Mouse (Mus musculus) embryo, embryonic 11.5 days (tissue): Measurements from ENCODE around the gene Pole2.

Experiments used
- DNase-seq: peaks from one replicate; pipeline ENCODE4 v3.0.0-alpha.2; 2012; ENCODE audit warnings: low read depth, low spot score

The Pole2 gene

DNA sequence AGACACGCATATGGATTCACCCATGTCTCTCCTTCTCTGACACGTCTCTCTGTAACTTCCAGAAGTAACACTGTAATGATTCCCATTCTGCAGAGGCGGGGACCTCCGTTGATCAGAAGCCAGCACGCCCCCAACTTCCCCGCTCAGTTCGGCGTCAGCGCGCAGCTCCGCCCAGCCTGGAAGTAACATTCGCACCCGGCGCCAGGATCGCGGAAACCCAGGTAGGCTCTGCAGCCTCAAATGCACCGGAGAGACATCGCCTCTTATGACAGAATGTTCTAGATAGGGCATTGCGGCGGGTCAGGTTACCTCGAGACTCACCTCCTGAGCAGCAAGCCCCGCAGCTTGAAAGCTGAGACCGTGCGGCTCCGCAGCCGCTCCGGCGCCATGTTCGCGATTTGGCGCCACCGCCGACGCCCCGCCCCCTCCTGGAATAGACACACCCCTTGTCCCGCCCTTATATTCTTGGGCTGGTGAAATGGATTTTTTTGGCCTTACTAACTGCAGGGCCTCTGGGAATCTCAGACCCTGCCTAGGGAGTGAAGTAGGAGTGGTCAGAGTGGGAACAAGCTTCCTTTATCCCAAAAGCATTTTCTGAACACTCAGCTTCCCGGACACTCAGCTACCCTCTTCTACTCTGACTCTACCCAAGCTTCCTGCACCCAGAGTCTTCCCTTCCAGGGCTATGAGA lies at the start of gene Pole2:
Gene Pole2 (minus strand): TSS at position 420 of the 691 bp plus-strand sequence.
- DNase-seq, result peak; percentile 81

DNA sequence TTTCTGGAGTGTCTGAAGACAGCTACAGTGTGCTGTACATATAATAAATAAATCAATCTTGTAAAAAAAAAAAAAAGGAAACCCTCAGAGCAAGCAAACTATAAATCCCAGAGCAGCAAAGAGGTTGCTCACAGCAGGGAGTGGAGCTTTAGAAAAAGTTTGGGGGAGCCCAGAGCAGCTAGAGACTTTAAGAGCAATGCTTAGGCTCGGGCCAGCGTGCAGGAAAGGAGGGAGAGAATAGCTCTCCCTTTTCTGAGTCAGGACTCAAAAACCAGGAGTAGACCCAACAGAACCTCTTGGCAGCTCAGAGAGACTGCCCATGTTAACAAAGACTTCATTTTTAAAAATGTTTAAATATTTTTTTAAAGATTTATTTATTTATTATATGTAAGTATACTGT lies 41.0 kb upstream of the Pole2 start:
- no peak for DNase-seq

DNA sequence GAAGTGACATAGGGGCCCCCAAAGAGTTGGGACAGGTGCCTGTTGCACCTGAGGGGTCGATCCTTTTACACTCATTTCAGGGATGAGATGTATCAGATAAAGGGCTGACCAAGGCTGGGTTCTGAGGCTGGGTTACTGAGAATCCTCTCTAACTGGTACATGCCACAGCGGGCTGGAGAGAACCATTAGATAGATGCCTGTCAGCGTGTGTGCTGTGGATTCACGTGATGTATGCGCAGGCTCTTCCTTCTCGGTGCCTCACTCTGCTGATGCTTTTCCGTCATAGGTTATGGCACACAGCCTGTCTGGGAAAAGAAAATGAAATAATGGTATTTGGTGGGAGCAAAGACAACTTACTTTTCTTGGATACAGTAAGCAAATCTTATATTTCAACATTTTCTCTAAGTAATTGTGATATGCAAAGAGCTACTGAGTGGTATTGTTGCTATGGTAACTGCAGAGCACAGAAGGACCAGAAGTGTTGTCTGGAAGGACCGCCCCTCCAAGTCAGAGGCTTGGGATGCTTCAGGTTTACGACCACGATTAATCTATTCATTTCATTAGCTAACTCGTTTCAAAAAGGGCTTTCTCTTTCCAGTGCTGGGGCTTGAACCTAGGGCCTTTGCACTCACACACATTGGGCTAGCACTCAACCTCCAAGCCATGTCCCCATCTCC lies 40.1 kb upstream of the Pole2 start:
- no peak for DNase-seq

DNA sequence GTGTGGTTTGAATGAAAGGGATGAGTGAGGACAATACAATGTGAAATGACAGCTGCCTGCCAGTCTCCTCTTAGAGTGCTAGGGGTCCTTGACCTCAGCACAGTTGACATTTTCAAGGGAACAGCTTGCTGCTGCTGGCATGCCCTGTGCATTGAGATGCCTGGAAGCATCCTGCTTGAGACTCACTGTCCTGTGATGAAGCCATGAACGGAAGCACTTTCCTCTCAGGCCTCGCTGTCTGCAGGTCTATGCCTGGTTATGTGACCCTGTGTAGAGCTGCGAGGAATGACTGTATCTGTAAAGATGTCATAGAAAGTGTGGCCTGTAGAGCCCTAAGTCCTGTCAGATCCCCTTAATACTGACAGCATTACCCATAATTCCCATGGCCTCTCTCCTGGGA lies 37.0 kb upstream of the Pole2 start:
- DNase-seq, result no peak

DNA sequence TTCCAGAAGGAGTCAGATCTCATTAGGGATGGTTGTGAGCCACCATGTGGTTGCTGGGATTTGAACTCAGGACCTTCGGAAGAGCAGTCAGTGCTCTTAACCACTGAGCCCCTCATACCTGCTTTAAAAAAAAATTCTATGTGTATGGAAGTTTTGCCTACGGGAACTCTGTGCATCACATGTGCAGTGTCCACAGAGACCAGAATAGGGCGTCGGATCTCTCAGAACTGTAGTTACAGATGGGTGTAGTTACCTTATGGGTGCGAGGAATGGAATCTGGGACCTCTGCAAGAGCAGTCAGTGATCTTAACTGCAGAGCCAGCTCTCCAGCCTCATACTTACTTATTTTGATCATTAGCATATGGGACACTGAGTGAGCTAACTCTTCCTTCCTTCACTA lies 34.3 kb upstream of the Pole2 start:
- DNase-seq, result no peak

DNA sequence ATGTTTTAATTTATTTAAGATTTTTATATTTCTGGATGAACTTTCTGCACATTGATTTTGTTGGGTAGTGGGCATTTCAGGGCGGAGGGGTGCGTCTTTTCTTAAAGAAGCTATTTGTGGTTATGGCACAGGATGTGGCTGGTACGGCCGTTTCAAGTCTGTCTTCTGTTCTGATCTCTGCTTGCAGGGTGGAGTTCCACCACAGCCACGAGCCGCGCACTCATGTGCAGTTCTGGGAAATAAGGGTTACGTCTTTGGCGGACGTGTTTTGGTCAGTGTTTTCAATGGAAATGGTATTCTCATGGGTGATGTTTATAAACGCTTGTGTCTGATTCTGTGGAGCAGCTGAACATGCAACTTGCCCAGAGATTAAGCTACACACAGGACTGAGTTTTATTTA lies 29.8 kb upstream of the Pole2 start:
- no peak for DNase-seq

DNA sequence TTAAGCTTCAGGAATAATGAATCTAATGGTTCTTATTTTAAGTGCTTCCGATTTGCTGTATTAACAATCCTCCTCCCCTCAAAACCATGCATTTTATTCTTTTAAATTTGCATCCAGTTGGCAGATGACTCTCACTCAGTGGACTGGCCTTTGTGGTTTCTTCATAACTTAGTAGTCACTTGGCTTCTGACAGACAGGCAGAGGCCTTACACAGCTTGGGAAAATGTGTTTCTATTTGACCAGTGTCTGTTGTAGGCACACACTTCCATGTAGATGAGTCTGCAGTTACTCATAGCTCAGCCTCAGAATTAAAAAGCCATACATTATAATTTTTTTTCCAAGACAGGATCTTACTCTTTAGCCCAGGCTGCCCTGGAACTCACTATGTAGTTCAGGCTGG lies 25.8 kb upstream of the Pole2 start:
- DNase-seq, result no peak

DNA sequence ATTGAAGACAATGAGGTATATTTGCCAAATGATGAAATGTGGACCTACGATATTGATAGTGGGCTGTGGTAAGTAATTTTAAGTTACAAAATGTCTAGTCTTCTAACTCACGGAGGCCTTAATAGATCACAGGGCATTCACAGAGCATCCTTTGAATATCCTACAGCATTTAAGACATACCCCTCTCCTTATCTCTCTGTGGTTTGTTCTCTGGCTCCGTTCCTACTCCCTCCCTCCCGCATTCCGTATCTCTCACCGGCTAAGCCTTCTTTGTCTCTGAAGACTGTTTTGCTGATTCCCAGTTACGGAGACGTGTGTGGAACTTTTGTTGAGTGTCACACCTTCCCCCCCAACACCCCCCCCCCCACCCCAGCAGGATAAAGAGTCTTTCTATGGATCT lies 22.8 kb upstream of the Pole2 start:
- no peak for DNase-seq

DNA sequence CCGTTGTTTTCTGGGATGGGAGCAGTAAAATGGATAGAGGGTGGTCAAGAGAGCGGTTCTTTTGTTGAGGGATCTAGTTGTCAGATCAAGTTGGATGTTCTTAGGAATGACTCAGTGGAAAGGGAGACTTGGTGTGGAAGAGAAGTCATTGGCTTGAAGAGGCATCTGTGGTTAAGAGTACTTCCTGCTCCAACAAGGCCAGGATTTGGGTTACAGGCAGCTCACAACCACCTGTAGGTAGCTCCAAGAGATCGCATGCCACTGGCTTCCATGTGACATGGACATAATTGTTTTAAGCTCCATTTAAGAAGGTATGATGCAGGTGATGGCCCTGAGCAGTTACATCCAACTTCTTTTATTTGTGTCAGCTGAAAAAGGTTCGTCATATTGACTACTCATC lies 21.8 kb upstream of the Pole2 start:
- no peak for DNase-seq

DNA sequence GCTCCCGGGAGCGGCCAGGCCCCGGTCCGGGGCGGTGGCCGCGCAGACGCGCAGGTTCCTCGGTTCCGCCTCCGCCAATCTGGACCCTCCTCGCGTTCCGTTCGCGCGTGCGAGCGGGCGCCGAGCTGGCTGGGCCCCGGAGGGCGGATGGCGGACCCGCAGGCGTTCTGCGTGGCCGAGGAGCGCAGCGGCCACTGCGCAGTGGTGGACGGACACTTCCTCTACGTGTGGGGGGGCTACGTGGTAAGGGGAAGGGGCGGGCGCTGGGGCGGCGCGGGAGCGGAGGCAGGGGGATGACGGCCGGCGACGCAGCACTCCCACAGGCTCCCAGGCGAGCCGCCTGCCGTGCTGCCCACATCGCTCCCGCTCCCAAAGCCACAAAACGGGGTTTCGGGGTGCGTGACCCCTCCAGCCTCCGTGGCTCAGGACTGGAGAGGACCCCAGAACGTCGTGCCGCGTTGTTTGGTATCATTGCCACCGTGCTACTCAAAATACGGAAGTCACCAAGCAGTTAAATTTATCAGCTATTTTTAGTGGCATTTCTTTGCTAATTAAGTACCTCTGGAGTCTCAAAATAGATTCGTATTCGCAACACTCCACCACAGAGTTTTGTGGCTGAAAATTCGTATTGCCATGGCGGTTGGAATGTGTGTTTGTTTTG lies 13.9 kb upstream of the Pole2 start:
- peak; percentile 42 for DNase-seq

DNA sequence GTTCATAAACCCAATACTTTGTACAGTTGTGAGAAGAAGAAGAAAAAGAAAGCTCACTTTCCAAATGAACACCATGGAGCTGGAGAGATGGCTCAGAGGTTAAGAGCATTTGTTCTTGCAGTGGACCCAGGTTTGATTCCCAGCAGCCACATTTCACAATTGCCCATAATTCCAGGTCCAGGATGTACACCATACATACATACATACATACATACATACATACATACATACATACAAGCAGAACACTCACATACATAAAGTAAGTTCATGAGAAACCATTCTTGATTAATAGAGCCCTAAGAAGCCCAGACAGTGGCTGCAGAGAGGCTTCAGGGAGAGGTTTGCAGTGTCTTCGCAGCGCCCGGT lies 13.4 kb upstream of the Pole2 start:
- no peak for DNase-seq

DNA sequence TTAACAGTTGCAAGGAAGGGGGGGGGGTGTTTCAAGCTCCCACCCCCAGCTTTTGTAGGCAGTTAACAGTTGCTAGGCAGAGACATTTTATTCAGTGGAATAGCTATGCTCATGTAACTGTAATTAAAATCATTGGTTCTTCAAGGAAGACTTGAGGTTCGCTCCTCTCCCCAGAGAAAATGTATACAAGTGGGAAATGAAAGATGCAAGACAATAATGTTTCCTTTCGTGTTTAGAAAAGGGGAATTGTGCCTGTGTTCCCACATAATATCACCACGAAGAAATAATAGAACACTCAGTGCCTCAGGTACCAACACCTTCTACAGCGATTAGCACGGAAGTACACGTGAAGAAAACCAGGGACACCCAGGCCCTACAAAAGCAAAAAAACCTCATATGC lies 12.9 kb upstream of the Pole2 start, which contains the start of gene Klhdc1:
Gene Klhdc1 (plus strand): TSS at position 301 of the 400 bp plus-strand sequence.
- DNase-seq, result no peak

DNA sequence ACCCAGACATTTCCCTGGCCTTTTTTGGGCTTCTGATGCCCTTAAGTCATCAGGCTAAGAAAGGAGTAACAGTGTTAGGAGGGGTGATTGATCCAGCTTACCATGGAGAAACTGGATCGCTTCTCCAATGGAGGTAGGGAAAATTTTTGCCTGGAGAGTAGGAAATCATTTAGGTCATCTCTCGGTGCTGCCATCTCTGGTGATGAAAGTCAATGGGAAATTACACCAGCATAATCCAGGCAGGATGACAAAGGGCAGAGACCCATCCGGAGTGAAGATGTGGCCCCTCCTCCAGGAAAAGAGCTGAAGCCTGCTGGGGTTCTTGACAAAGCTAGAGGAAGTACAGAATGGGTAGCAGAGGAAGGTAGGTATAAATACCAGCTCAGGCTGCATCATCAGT lies 10.3 kb upstream of the Pole2 start:
- DNase-seq, result no peak

DNA sequence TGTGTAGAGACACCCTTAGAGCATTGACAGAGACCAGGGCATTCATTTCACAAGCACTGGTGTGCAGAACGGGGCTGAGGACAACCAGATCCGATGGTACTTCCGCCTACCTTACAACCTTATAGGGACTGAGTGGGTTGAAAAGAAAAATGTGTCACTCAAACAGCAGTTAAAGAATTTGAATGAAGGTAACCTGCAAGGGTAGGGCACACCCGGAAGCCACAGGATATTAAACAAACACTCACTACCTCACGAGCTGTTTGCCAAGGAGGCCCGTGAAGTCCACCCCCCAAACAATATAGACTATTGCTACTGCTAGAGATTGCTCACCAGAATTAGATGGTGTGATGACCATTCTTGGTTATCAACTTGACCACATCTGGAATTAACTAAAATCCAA lies 7.8 kb upstream of the Pole2 start:
- no peak for DNase-seq

DNA sequence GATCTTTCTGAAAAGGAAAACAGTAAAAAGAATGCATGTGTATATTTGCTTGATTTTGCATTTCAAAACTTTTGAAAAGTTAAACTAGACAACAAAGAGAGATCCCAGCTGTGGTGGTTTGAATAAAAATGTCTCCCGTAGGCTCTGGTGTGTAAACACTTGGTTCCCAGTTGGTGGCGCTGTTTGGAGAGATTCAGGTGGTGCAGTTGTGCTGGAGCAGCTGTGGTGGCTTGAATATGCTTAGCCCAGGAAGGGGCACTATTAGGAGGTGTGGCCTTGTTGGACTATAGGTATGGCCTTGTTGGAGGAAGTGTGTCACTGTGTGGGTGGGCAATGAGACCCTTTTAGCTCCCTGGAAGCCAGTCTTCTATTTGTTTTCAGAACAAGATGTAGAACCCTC lies 1.3 kb upstream of the Pole2 start:
- DNase-seq, result no peak

DNA sequence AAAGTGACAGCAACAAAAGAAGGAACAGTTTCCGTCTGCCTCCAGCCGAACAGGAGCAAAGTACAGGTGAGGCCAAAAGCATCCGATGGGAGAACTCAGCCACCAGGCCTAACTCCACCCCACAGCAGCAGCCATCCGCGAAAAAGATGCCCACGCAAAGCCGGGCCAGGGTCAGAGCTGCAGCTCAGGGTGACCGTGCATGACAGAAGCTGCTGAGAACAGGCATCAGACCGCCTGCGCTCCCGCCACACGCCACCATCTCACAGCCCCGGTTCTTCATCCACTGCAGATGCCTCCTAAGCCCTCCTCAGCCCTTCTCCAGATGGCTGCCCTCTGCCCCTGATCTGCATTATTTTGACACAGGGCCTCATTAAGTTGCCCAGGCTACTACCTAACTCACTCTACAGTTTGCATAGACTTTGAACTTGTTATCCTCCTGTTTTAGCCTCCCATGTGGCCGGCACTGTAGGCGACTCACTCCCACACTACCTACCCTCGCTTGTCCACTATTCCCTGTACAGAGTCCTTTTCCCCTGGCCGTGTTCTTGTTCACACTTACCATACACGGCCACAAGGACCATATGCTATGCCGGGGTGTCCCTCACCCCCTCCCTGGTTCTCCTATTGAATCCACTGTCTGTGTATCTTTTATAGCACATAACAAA lies 7.2 kb downstream of the Pole2 start:
- DNase-seq, result no peak

DNA sequence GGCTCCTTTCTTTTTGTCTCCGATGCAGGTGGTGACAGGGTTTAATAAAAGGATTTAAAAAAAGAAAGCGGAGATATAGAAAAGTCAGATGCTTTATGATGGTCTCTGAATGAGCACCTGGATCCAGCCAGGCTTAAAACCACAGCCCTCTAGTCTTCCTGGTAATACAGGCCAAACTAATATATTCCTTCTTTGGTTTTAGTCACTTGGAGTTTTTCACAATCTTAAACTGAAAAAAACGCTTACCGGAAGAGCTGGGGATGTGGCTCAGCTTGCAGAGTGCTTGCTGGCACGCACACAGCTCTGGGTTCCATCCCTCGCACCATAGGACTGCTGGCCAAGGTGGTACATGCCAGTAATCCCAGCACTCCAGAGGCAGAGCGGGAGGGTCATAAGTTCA lies 11.4 kb downstream of the Pole2 start:
- no peak for DNase-seq

DNA sequence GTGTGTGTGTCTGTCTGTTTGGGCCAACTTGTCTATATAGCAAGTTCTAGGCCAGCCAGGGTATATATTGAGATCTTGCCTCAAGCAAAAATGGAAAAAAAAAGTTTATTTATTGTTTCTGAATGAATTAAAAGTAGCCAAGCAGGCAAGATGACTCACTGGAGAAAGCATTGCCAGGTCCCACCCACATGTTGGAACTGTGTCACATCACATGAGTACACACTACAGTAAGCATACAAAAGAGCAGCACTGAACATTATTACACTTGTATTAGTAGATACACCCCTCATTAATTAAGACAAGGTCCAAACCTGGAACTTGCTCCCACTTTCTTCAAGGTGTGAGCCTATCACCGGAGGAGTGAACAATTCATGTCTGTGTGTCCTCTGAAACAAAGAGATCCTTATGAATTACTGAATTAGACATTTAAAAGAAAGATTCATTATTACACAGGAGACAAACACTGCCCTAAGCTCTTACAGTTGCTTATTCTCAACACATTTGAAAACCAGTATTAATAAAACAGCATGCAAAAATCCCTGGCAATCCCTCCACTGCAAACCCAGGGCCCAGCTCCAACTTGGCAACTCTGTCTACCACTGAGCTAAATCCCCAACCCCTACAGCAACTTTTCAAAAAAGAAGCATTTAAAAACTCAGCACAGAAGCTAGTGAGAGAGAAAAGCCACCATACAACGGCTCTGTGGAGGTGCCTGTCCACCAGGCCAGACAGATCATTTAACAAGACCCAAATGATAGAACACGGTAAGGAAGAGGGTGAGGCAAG lies 12.8 kb downstream of the Pole2 start:
- no peak for DNase-seq

DNA sequence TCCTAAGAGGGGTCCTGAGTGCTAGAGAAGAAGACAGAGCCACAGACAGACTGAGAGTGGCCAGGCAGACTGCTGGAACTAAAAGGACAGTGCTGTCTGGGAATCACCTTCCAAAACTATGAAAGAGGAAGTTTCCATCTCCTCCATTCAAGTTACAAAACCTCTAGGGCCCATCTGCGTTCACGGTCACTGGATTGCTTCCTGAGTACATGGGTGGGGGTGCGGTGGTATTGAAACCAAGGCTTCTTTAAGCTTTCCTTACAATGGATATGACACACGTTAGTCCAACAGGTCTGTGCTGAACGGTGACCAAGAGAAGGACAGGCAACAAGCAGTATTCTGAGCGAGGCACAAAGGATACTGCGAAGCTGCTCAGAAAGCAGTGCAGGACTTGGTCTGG lies 13.6 kb downstream of the Pole2 start:
- no peak for DNase-seq

DNA sequence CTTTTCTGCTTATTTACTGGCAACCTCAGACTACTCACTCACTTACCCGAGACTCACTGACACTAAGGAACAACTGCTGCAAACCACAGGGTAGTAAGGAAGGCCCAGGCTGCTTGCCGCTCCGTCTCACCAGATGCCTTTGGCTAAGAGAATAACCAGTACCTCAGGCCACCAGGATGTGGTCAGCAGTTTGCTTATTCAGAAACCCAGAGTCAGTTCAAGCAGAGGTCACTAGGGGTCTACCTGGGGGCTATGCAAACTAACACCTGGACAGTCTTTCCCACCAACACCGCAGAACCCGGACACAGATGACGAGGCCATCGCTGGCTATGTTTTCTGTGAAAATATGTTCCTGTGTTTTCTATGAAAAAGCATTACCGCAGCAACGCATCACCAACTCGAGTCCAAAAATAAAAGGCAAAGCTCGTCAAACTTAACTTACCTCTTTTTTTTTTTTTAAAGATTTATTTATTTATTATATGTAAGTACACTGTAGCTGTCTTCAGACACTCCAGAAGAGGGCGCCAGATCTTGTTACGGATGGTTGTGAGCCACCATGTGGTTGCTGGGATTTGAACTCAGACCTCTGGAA lies 14.7 kb downstream of the Pole2 start:
- DNase-seq, result no peak

DNA sequence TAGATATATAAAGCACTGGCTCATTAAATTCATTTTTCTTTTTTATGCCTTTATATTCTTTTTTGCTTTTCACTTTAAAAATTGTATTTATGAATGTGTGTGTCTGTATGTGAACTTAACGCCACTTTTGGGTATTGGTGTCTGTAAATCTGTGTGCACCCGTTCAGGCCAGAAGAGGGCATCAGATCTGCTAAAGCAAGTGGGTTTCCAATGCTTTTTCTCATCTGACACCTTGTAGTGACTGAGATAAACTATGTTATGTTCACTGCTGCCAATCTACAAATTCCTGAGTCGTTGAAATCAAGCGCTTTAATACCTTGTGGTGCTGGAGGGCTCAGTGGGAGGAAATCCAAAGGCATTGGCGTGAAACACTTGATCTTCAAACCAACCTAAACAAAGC lies 16.9 kb downstream of the Pole2 start:
- no peak for DNase-seq
